Mouse (Mus musculus) kidney, adult 2 months (tissue): ENCODE measurements around the gene Kras. TPM values are rescaled to one million over a fixed set of nuclear protein-coding genes. Genes with fewer than 3 reads are reported as not detected.
A peak's percentile ranks its signal among the peaks of the same experiment; 100 is the strongest.

Experiments used
- DNase-seq: peaks from one replicate; pipeline ENCODE4 v3.0.0; 2021
- H3K27ac ChIP-seq: fragments of 200-500 bp; 2 replicates; pipeline ENCODE4 v1.5.1; 2012; ENCODE audit warnings: low read depth, low read length, control low read depth, inconsistent platforms; ENCODE audit not compliant: insufficient read depth
- H3K27me3 ChIP-seq: fragments of 200-500 bp; replicated peaks from 2 replicates; pipeline ENCODE4 v1.6.1; 2012; ENCODE audit warnings: mild to moderate bottlenecking, moderate library complexity, low read length, inconsistent platforms; ENCODE audit not compliant: control insufficient read depth, insufficient read depth
- H3K36me3 ChIP-seq: fragments of 200-500 bp; 2 replicates; pipeline ENCODE4 v1.6.1; 2012; ENCODE audit warnings: mild to moderate bottlenecking, moderate library complexity, low read length, inconsistent platforms; ENCODE audit not compliant: control insufficient read depth, insufficient read depth
- H3K4me1 ChIP-seq: fragments of 200-500 bp; 2 replicates; pipeline ENCODE4 v1.6.1; 2011; ENCODE audit warnings: low read length; ENCODE audit not compliant: control insufficient read depth, insufficient read depth
- H3K4me3 ChIP-seq: fragments of 200-500 bp; 2 replicates; pipeline ENCODE4 v1.5.1; 2011; ENCODE audit warnings: mild to moderate bottlenecking, low read depth, low read length, control low read depth; ENCODE audit not compliant: insufficient read depth
- CTCF ChIP-seq: fragments of 200-500 bp; conservative IDR thresholded peaks from 2 replicates; pipeline ENCODE4 v1.5.1; 2011; ENCODE audit warnings: low read depth, mild to moderate bottlenecking, control low read depth, low read length, moderate library complexity, mixed read lengths; ENCODE audit not compliant: insufficient read depth, insufficient read length
- POLR2A ChIP-seq: fragments of 200-500 bp; IDR thresholded peaks from one replicate; pipeline ENCODE4 v1.6.1; 2011; ENCODE audit warnings: low read depth, low read length, control low read depth
- WGBS: fragments of 180-500 bp; shearing (Covaris S2); methylation state at CpG from one replicate; pipeline ENCODE4 v1.1.7; 2018; 5-methylcytosine and 5-hydroxymethylcytosine counted together
- polyA plus RNA-seq: library from polyadenylated mRNA; depleted of rRNA; stranded (reverse); fragments of >200 nt; gene quantifications from 2 replicates; pipeline ENCODE4 v1.2.3, GENCODE M21; 2012

Kras gene
- polyA plus RNA-seq, 1 experiment, result 14.3 TPM

DNA sequence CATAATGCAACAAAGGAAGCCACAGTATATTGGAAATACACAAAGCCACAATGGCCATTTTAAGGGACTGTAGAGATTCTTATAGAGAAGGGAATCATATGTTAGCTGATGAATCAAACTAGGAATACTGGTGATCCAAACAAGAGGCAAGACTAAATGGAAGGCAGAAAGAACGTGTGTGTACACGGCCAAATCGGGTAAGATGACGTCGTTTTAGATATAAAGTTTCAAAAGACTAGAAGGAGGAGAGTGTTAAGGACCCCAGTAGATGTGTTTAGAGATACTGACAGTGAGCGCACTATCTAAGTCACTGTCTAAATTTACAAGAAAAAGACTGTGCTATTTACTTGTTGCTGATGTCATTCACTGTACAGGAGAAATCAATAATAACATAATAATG lies 25.8 kb downstream of the Kras start:
- WGBS, result 93% methylated on average over 6 of the region's 6 CpGs
- Histone ChIP-seq H3K4me1 (no peaks in the 10 kb centered on the region), H3K27ac (no peak overlapping the region), H3K4me3 (no peak overlapping the region), H3K27me3 (no peaks in the 10 kb centered on the region), H3K36me3 (peaks cover 3% of the 10 kb centered on the region)
- no peak for TF ChIP-seq POLR2A
- TF ChIP-seq CTCF, result no peak
- DNase-seq, result no peak

DNA sequence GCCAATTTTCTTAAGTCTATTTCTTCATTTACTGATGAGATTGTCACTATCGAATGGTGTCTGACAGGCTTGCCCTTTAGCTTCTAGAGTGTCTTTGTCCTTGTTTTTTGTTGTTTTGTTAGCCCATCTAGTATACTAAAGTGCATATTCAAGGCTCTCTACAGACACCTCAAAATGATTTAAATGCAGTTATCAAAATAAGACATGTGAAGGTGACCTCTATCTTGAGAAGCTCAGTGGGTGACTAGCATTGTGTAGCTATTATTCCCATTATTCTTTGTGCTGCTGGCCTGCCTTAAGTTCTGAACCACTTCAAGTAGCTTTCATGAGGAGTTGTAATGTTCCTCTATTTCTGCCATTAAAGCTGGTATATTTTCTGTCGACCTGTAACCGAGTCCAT lies 34.2 kb downstream of the Kras start:
- H3K27ac ChIP-seq, result no peak overlapping the region
- TF ChIP-seq POLR2A, result no peak
- no peak for TF ChIP-seq CTCF
- H3K36me3 ChIP-seq, result peaks cover 5% of the 10 kb centered on the region
- H3K27me3 ChIP-seq, result no peaks in the 10 kb centered on the region
- no peak for DNase-seq
- H3K4me1 ChIP-seq, result peaks cover 3% of the 10 kb centered on the region; the same call in 1 of the 2 replicates
- 88% methylated on average over 3 of the region's 3 CpGs for WGBS
- H3K4me3 ChIP-seq, result no peak overlapping the region

DNA sequence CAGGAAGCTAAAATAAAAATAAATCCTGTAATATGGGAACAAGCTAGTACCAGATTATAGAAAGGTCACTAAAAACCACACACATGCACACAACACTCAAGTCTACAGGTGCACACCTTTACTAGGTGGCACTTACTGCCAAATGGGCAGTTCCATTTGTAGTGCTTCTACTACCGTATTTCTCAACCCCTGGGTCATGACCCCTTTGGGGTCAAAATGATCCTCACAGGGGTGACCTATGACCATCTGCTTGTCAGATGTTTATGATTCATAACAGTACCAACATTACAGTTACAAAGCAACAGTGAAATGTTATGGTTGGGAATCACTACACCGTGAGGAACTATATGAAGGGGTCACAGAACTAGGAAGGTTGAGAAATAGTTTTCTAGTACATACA lies 36.1 kb downstream of the Kras start:
- TF ChIP-seq POLR2A, result no peak
- no peak for TF ChIP-seq CTCF
- H3K4me1 ChIP-seq, result peaks cover 3% of the 10 kb centered on the region; the same call in 1 of the 2 replicates
- WGBS, result 70% methylated on average over 2 of the region's 2 CpGs
- DNase-seq, result no peak
- H3K36me3 ChIP-seq, result peaks cover 2% of the 10 kb centered on the region
- H3K4me3 ChIP-seq, result no peak overlapping the region
- no peaks in the 10 kb centered on the region for H3K27me3 ChIP-seq
- H3K27ac ChIP-seq, result no peak overlapping the region

DNA sequence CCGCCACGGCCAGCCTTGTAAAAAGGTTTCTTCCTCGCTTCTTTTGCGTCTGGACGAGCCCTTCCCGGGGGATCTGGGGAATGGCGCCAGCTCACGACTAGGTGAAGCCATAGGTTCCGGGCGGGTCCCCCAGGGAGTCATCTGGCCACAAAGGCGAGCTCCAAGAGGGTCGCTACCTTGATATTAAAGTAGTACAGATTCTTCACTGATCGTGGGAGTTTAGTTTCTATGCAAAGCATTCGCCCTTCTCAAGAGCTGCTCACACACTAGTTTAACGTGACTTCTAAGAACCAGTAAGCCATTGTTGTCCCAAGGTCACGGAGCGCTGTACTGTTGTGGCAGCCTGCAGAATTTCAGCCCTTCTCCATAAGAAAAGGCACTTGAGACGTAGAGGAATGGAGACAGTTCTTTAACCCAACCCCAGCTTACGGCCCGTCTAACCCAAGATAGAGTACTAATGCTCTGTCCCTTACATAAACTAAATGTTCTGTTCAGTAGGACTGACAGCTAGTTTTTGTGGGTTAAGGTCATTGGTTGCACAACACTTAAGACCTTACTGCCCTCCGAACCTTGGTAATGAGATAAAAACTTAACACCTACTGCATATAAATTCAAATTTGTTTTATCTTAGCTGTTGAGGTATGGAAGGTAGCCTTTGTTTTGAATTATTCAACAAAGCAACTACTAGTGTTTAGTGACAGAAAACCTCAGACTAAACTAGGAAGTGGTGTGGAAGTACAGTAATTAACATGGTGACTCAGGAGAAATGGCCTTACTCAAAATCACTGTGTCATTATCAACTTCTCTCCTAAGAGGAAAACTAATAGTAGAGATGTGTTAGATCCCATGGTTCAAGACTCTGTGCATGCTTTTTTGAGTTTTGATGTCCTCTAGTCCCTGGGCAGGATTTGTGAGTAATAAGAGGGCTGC lies 38.4 kb downstream of the Kras start:
- Histone ChIP-seq H3K27ac (peak overlapping the region; percentile 90), H3K27me3 (no peaks in the 10 kb centered on the region), H3K4me1 (peaks cover 3% of the 10 kb centered on the region; the same call in 1 of the 2 replicates), H3K36me3 (peaks cover 2% of the 10 kb centered on the region), H3K4me3 (peak overlapping the region; percentile 79)
- DNase-seq, result peak; percentile 24
- WGBS, result 1% methylated on average over 21 of the region's 21 CpGs
- TF ChIP-seq POLR2A (no peak), CTCF (no peak)

DNA sequence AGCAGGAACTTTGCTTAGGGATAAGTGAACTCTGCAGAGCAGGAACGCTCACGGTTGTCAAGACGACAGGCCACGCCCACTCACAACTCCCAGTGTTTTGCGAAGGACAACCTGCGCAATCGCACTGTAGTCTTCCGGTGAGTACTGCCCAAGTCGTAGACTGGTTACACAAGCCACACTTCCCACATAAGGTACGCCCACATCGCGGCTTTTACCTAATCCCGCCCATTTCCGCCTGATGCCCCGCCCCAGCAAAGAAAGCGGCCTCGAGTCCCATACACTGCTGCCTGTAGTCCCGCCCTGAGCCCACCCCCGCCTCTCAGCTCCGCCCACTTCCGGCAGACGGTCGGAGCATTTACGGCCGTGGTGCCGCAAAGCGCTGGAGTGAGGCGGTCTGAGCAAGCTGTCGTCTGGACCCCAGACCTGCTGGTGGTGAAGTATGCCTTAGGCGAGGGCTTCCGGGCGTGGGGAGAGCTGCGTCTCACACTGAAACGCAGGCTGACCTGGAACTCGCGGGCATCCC lies 39.2 kb downstream of the Kras start, which contains the start of the genes Casc1 and Etfrf1:
Gene Casc1, minus strand, starts transcription at position 190 of the 523 bp plus-strand sequence.
Gene Etfrf1, plus strand, starts transcription at position 319 of the 523 bp plus-strand sequence.
- Histone ChIP-seq H3K36me3 (peaks cover under 1% of the 10 kb centered on the region), H3K27ac (peak within 1 kb of the TSS; percentile 90), H3K4me1 (peaks cover 3% of the 10 kb centered on the region; the same call in 1 of the 2 replicates), H3K27me3 (no peaks in the 10 kb centered on the region), H3K4me3 (peak within 1 kb of the TSS; percentile 79)
- DNase-seq, result peak; percentile 100
- no peak for TF ChIP-seq CTCF
- peak; percentile 98 for TF ChIP-seq POLR2A
- under 1% methylated on average over 36 of the region's 36 CpGs for WGBS

DNA sequence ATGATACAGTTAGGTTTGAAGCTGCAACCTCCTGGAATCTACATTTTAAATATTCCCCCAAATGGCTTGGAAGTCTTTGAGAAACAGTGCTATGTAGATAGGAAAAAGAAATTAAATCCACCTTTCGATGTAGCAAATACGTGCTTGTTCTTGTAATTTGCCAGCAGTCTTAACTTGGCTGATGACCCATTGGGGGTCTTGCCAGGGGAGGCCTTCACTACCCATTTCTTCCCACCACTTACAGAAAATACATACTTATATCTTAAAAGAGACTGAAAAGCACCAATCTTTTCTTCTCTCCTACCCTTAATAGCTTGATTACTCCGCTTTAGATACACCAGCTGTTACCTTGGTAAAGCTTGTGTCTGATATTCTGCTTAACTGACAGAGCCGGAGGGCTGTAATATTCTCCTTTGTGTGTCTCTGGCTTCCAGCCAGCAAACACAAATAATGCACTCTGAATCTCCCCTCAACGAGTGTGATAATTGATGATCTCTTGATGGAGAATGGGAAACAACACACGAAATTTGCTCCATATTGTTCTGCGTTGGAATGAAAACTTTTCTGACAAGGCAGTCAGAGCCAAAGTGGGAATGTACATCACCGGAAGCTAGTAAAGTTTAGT lies 39.9 kb downstream of the Kras start:
- DNase-seq, result no peak
- Histone ChIP-seq H3K4me3 (peak overlapping the region; percentile 74), H3K36me3 (no peaks in the 10 kb centered on the region), H3K27me3 (no peaks in the 10 kb centered on the region), H3K4me1 (peaks cover 3% of the 10 kb centered on the region; the same call in 1 of the 2 replicates), H3K27ac (peak overlapping the region; percentile 22; the same call in 1 of the 2 replicates)
- TF ChIP-seq CTCF (no peak), POLR2A (no peak)
- whole genome bisulfite sequencing, result 26% methylated on average over 8 of the region's 8 CpGs
